Mouse (Mus musculus): ENCODE measurements around the gene Sox6.

- TF ChIP-seq CTCF (IDR thresholded peaks at IDR 0.05; ENCODE audit: extremely low read depth, insufficient read depth, insufficient read length, insufficient replicate concordance) (no peak), POLR2A (IDR thresholded peaks at IDR 0.05; ENCODE audit: low read depth, low read length) (no peak)
Measured at GRCm38 (mm10) chr7:115666686-115667382, 371.8 kb downstream of the Sox6 start.
